Mouse (Mus musculus): ENCODE results near the gene Man2a2.

Man2a2 gene

DNA sequence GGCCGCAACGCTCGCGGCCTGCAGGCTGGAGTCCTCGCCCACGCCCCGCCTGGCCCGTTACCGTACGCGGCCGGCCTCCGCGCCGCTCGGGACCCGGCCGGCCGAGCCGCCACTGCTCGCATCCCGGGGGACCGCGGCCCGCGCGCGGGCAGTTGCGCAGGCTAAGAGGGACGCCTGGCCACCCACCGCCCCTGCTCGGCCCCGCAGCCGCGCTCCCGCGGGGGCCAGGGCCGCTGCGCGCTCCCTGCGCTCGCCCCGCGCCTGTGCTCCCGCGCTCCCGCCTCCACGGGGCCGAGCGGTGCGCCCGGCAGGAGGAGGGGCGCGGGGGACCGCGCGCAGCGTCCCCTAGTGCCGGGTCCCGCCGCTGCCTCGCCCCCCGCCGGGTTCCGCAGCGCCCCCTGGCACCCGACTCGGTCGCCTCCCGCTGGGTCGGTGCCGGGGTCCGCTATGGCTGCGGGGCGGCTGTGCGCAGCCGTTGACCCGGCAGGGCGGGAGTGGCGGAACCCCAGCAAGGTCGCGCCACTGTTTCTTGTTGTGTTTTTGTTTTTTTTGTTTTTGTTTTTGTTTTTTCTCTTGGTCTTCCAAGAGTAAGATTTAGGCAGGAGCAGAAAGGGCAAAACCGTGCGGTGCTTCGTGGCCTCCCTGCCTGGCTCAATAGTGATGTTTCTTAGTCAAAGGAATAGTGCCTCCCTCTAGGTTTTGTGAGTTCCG lies at the start of gene Man2a2:
Man2a2 (minus strand) TSS at position 335 of the 711 bp plus-strand sequence.
- no peak for DNase-seq (ENCODE audit: low read depth)

DNA sequence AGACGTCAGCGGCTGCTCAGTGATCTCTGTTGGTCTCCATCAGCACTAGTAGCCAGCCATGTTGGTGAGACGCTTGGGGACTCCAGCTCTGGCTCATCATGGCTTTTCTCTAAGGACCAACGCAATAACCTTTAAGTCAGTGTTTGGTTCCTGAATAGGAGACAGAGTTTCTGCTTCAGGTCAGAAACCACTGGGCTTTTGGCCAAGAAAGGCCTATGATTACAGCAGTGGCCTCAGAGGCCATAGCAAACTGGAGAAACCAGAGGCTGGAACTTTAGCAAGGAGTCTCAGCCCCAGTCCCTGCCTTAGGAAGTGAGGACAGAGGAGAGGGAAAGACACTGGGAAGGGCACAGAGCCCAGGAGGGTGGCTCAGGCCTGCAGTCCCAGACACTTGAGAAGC lies 49.4 kb upstream of the Man2a2 start:
- no peak for DNase-seq (ENCODE audit: low read depth)

DNA sequence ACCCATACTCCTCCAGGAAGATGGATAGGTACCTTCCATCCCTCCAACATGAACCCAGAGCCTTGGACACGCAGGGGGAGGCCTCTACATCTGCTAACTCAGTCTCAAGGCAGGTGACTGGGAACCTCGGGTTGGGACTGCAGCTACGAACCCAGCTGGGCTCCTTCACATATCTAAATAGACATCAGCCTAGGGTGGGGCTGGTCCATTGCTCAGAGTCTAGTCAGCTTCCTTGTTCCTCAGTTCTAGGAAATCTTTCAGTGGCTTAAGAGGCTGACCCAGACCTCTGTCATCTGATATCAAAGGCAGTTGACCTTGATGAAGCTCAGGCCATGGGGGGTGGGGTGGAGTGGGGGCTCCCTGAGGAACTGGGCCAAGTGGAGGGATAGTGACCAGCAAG lies 48.1 kb upstream of the Man2a2 start:
- DNase-seq (ENCODE audit: low read depth), result no peak

DNA sequence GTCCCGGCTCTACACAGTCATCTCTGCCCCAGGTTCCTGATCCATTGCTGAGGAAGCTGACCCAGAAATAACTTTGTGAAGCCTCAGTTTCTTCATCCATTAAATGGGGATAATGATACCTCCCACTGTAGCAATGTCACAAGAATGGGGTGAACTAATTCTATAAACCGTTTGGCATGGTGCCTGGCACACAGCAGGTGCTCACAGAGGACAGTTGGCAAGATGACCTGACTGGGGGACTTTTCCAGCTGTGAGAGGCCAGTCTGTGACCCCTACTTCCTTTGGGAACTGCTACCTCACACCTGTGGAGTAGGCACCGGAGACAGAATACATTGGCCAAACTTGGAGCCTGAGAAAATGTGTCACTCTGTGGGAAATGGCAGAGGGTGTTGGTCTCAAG lies 46.9 kb upstream of the Man2a2 start:
- DNase-seq (ENCODE audit: low read depth), result no peak

DNA sequence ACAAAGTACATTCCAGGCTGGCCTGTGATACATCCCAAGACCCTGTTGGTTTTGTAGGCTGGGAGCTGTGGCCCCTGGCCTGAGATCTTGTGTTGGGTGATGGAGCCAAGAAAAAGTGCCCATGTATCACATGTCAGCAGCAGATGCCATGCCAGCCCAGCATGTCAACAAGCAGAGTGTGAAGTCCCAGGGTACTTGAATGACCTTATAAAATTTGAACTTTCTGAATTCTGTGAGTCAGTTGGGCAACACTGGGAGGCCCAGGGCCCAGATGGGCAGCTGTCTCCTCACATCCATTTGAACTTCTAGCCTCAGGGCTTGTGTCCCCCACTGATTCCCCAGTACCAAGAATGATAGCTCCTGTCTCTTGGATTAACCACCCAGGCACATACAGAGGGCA lies 46.4 kb upstream of the Man2a2 start:
- no peak for DNase-seq (ENCODE audit: low read depth)

DNA sequence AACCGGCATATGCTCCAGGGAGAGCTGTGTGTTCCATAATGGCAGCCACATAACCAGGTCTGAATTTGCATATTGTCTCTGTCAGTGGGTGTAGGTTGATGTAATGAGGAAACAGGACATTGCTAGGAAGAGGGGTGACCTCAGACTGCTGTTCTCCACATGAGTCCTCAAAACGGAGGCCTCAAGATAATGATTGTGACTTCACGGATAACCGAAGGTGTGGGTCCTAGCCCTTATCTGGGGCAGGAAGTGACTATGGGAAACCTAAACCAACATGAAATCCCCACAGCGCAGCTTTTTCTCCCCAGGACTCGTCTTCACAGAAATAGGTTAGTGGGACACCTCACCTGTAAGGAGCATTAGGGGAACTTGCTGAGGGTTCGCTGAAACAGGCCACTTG lies 45.8 kb upstream of the Man2a2 start:
- no peak for DNase-seq (ENCODE audit: low read depth)

DNA sequence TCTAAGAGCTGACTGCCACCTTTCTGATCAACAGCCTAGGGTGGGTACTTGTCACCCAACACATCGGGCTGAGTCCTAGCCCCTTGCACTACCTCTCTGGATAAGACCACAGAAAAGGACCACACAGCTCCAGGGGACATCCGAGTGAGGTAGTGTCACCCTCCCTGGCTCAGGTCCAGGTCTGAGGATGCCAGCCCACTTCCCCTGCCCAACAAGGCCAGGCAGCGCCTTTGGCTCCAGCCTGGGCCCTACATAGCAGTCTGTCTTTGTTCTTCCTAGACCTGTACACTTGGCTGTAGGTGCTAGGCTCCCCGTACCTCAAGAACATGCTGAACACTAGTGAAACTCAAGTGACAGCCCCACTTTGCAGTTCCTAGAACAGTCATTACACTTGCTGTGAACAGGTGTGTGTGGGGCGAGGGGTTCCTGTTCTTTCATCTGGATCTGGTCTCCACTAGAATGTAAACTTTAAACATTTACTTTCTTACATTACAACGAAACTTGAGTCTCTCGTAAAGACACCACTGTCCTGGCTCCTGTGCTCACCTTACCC lies 43.2 kb upstream of the Man2a2 start:
- DNase-seq (ENCODE audit: low read depth), result no peak

DNA sequence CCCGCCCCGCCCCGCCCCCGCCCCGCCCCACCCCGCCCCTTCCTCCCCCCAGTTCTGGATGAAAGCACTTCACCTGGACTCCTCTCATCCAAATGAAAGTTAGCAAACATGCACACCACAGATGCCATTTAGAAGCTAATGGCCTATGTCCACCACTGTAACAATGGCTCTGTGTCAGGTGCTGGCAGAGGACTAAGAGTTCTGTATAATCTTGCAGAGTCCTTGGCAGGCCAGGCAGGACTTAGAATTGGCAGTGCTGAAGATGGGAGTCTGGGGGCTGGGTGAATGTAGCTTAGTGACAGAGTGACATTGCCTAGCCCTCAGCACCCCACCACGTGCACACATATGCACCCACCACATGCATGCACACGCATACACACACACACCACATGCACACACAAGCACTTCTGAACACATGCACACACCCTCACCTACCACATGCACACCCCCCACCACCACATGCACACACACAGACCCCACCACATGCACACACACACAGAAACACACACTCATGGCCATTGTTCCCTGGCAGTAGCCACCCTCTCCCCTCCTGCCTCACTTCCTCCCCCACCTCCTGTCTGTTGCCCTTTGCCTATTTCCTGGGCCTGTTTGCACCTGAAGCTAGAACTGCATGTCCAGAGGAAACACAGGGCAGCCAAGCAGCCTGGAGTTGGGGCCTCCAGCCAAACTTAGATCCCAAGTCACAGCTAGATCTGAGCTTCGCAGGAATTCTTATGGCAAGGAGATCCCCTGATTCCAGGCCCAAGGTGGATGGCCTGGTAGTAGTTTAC lies 42.5 kb upstream of the Man2a2 start:
- DNase-seq (ENCODE audit: low read depth), result no peak

DNA sequence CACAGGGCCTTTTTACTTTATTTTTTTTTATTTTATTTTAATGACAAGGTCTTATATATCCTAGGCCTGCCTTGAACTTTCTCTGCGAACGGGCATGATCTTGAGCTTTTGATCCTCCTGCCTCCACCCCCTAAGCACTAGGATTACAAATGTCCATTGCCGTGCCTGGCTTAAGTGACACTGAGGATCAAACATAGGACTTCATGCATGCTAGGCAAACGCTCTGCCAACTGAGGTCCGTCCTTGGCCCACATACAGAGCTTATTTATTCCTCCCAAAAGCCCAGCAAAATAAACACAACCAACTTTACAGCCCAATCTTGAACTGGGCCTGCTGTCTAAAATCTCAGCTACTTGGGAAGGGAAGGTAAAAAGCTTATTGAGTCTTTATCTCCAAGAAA lies 41.6 kb upstream of the Man2a2 start:
- no peak for DNase-seq (ENCODE audit: low read depth)

DNA sequence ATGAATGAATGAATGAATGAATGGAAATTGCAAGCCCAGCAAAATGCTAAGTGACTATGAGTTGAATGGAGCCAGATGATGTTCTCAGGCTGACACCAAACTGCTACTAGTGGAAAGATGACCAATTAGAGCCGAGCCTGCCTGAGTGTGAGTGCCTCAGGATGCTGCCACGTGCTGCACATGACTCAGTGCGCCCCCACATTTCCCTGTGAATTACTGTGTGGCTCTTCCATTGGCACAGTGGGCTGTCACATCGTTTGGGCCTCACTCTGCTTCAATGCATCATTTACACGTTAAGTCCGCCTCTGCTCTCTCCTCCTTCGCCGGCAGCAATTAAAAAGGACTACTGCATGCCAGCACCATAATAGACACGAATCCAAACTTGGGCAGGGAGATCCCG lies 41.1 kb upstream of the Man2a2 start:
- DNase-seq (ENCODE audit: low read depth), result no peak

DNA sequence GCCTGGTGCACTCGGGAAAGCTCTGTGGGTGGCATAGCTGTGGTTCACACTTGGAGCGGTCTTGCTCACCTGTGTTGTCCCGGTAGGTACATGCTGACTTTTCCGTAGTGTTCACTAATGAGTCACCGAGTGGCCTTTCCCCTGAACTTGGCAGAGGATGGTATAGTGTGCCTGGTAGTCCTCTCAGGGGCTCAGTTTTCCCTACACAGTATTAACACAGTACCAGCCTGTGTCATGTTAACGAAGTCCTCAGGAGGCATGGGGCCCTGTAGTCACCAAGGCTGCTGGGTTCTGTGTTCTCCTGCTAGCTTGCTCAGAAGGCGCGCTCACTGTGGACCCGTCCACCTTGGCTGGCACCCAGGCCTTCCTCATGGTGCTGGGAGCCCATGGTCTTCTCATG lies 39.2 kb upstream of the Man2a2 start:
- no peak for DNase-seq (ENCODE audit: low read depth)

DNA sequence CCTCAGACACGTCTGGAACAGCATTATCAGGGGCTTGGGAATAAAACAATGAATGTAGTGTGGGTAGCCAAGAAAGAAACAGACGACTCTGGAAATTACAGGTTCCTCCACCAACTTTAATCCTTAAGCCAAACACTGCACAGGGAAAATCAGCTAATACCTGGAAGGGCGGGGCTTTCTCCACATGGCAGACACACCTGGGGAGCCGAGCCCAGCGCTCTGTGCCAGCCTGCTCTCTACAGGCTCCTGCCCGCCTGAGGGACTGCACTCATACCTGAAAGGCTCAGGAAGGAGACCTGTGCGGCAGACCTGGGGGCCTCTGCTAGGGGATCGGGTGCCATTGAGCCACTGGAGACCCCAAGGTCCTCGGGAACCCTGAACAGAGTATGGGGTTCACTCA lies 36.5 kb upstream of the Man2a2 start:
- DNase-seq (ENCODE audit: low read depth), result no peak

DNA sequence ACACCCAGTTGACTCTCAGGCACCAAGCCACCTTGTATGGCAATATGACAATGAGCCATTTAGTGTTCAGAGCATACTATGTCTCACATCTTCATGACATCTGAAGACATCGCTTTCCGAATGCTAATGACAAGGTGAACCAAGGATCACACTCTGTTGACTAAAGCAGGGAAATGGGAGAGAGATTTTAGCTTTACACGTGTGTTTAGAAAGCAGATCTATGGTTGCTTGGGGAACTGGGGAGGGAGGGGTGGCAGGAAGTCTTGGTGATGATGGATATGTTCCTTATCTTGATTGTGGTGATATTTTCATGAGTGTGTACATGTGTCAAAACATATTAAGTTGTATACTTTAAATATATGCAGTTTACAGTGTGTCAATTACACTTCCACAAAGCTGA lies 35.0 kb upstream of the Man2a2 start:
- DNase-seq (ENCODE audit: low read depth), result no peak

DNA sequence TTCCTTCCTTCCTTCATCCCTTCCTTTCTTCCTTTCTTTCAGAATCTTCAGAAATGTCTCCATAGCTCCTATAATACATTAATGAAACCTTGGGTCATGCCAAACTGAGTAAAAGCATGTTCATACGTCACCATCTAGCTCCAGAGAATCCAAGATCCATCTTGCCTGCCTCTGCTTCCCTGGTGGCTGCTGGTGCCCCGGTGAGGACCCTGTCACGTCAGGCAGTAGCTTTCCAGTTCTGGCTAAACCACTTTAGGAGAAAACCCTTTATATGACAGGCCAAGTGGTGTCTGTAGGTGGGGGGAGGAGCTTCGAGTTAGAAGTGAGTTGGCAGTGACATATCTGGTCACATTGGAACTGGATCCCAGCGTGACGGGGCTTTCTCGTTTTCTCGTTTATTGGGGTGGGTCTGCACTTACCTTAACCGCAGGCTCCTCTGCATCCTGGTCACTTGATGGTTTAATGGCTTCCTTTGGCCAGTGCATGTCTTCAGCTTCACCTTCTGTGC lies 34.1 kb upstream of the Man2a2 start, which contains the start of gene Furin:
Furin (minus strand) TSS at position 249 of the 508 bp plus-strand sequence.
- DNase-seq (ENCODE audit: low read depth), result no peak

DNA sequence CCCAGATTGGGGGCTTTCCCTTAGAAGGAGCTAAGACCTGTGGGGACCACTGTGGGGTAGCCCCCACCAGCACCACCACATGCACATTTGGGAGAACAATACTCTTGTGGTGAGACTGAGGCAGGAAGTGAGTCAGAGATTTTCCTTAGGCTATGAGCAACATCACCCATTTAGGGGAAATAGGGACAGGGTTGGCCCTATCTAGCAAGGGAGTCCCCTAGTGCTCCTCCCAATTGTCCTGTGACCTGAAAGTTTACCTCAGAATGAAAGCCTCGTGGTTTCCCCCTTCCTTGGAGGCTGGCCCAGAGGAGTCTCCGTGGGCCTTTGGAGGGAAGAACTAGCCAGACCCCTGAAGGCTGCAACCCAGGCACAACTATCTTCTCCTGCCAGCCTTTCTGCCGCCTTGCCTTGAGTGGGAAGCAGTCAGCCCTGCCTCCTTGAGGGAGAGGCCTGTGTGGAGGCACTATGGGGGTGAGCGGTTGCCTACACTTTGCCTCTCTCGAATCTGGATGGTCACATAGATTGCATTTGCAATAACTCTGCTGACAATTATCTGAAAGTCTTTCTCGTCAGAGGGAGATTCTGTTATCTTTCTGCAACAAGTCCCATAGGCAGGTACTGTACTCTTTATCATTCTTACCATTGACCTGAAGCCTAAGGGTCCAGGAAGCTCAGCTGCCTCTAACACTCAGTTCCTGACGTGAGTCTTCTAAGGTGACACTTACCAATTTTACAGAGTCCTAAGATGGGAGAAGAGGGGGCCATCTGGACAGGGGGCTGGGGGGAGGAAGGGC lies 33.1 kb upstream of the Man2a2 start:
- no peak for DNase-seq (ENCODE audit: low read depth)

DNA sequence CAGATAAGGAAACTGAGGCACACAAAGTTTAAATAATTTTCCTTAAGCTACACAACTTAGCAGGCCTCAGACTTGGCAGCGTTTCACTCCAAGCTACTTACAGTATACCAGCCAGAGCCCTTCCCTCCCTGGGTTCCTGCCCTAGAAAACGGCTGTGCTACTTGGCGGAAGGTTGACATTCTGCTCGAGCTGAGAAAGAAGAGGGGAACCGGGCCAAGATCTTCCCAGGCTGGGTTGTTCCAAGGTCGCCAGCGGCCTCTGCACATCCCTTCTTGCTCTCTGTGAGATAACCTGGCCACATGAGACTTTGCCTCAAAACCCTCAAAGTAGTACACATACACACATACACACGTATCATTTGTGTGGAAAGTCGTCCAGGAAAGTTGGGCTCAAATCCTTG lies 32.4 kb upstream of the Man2a2 start:
- no peak for DNase-seq (ENCODE audit: low read depth)

DNA sequence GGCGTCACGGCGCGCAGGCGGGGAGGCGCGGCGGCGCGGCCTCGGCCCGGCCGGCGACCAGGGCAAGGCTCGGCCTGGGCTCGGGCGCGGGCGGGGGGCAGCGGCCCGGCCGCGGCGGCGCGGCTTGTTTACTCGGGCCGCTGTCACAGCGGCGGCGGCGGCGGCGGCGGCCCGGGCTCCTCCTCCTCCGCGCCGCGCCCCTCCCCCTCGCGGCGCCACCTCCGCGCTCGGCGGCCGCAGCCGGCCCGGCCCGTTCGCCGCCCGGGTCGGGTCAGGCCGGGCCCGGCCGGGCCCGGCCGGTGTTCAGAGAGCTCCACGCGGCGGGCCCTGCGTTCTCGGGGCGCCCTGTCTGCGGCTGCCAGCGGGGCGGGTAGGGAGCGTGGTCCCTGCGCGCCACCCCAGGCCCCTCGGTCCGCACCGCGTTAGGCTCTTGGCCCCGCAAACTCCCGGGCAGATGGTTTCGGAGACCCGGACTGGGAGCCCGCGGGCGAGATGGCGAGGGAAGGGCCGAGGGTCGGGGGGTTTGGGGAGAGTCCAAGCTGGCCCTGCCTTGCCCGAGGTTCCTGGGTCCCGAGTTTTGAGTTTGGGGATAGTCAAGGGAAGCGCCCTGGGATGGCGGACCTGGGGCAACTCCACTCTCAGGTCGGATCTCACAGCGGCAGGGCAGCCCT lies 31.6 kb upstream of the Man2a2 start:
- DNase-seq (ENCODE audit: low read depth), result no peak

DNA sequence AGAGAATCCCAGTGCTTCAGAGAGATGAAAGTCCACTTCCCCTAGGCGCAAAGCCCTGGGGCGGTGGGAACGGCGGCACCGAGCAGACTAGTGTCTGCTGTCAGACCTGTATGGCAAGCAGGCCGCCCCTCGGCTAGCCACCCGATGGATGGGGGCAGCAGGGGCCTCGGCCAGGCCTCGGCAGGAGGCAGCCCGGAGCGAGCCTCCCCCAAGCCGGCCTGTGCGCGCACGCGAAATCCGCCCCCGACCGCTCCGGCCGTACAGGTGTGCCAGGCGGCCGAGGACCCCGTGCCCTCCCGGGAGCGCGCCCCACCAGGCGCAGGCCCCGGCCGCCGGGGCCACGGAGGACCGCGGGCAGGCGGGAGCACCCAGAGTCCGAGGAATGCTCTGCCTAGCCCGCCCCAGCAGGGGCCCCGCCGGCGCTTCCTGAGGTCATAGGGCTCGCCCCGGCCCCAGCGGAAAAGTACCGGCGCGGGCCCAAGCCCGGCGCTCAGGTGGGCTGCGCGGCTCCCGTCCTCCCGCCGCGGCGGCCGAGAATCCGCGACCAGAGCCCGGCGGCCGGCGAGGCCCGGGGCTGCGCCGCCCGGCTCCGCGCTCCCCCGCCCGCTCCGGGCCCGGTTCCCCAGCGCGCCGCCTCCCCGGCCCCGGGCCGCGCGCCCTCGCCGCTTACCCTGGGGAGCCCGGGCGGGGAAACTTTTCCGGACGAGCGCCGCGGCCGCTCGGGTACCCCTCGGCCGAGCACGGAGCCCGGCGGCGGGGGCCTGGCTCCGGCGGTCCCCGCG lies 30.9 kb upstream of the Man2a2 start:
- DNase-seq (ENCODE audit: low read depth), result no peak

DNA sequence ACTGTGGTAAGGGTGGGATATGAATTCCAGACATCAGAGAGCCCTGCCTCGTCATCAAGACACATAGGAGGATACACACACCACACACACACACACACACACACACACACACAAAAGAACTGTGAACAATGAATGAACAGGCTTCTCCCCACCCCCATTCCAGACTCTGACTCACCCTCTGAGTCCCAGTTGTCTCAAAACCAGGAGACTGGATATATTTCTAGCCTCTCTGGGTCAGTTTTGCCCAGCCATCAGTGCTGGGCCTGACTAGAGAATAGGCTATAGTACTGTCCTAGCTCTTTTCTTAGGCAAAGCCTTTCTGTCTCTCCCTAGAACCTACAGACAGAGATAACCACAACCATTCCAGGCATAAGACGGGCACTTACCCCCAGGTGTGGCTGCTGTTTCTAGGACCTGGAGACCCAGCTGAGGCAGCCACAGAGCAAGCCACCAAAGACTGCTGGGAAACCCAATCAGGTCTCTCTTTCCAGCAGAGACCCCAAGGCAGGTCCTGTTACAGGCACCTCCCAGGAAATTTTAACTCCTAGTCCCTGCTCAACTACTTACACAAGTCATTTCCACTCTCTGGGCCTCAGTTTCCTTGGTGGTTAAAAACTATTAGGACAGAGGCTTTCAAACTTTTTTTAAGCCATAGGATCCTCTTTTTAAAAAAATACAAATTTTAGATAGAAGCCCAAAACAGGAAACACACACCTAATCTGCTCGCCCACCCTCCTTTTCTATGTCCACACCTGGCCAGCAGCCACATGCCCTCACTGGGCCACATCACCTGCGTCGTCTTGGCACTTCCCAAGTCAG lies 30.1 kb upstream of the Man2a2 start:
- no peak for DNase-seq (ENCODE audit: low read depth)

DNA sequence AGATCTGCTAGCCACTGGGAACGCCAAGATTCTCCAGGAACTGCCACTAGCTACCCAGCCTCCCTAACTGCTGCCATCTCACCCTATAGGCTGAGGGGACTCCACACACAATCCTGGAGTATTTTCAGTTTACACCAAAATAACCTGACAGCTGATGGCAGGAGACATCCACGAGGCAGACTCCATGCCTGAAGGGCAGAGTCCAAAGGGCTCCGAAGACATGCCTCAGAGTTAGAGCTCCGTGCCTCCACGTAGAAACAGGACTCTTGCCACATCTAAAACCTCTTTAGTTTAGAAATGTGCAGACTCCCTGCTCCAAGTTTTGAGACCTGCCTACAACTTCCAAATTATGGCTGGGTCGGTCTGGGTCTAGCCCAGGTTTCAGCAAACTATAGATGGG lies 29.4 kb upstream of the Man2a2 start:
- no peak for DNase-seq (ENCODE audit: low read depth)
